Mouse (Mus musculus) heart, postnatal 4 days (tissue): ENCODE measurements around the gene Gm10663. TPM values are rescaled to one million over a fixed set of nuclear protein-coding genes. Genes with fewer than 3 reads are reported as not detected.
A peak's percentile ranks its signal among the peaks of the same experiment; 100 is the strongest.

Experiments used
- DNase-seq: peaks from one replicate; pipeline ENCODE4 v3.0.0; 2021
- total RNA-seq, 2 experiments: library from RNA; stranded (reverse); gene quantifications; 2 replicates each; pipeline ENCODE4 v1.2.3; 2021

The Gm10663 gene
- total RNA-seq = not detected

DNA sequence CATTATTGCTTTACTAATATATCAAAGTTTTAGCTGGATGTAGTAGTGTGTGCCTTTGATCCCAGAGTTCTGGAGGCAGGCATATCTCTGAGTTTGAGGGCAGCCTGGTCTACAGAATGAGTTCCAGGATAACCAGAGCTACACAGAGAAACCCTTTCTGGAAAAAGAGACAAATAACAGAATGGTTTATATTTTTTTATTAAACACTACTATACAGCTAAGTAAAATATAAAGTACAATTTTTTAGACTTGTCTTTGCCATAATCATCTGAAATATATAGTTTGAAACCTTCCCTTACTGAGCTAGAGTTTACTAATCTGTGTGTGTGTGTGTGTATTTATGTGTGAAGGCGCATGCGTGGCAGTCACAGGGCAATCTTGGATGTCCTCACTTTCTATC lies at the start of gene Gm10663:
Gene Gm10663 (plus strand): TSS at position 301 of the 400 bp plus-strand sequence.
- no peak for DNase-seq

DNA sequence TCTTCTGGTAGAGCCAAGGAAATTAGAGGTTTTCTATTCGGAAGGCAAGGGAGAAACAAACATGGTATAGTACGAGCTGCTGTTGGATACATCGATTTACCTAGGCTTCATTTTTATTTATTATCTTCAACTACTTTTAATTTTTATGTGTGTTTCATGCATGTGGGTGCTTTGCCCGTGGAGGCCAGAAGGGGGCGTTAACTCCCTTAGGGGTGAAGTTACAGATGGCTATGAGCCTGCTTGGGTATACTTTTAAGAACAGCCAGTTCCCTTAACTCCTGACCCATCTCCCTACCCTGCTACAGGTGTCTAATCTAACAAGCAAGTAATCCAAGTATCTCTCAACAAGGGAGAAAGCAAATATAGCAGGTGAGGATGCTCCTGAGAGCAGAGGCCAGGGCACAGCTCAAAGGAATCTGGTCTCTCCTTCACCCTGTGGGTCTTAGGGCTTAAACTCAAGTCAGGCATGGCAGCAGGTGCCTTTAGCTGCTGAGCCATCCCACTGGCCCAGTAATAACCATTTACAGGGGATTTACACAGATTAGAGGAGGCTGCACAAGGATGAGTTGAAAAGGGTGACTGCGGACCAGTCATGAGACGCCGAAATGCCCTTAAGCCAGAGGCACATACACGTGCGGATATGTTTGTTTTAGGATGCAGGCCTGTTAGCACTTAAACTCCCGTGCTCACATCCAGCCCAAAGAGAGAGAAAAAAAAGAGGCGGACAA lies 45.7 kb upstream of the Gm10663 start:
- DNase-seq = no peak

GRCm38 (mm10) chr8:65029776-65030175 lies 45.1 kb upstream of the Gm10663 start:
- DNase-seq = no peak

GRCm38 (mm10) chr8:65030735-65031485 lies 43.9 kb upstream of the Gm10663 start:
- DNase-seq = no peak

GRCm38 (mm10) chr8:65032107-65032506 lies 42.7 kb upstream of the Gm10663 start:
- DNase-seq = no peak

DNA sequence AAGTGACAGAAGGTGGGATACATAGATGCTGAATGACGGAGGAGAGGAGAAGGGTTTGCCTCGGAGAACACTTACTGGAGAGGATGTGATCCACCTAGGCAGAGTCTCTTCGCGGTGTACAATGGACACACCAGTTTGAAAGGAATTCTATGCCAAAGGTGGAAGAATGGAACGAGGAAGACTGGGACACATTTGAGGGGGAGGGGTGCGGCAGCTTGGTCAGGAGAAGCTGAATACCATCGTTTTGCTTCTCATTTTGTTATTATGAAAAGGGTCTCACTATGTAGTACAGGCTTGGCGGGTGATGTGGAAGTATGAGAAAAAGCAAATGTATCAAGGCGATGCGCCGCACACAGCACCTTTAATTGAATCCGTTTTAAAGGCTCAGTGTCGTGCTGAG lies 41.8 kb upstream of the Gm10663 start:
- DNase-seq = no peak

GRCm38 (mm10) chr8:65034136-65034535 lies 40.7 kb upstream of the Gm10663 start:
- DNase-seq = no peak

DNA sequence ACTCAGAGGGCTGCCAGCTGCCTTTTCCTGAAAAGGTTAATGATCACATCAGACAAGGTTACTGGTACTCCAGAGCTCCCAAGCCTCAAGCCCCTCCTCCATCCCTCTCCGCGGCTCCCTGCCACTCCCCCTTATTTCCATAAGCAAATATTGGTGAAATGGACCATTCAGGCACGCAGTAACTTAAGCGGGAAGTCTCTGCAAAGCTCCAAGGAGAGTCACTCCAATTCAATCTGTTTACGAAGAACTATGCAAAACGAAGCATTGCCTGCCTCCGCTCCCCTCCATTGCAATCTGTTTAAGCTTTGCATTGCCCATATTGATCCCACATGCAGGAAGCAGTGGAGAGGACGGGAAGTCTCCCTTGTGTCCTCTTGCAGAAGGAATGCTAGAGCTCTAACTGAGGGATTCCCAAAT lies 37.7 kb upstream of the Gm10663 start, which contains the start of gene Apela:
Gene Apela (minus strand): TSS at position 220 of the 417 bp plus-strand sequence.
- peak; percentile 5 for DNase-seq

DNA sequence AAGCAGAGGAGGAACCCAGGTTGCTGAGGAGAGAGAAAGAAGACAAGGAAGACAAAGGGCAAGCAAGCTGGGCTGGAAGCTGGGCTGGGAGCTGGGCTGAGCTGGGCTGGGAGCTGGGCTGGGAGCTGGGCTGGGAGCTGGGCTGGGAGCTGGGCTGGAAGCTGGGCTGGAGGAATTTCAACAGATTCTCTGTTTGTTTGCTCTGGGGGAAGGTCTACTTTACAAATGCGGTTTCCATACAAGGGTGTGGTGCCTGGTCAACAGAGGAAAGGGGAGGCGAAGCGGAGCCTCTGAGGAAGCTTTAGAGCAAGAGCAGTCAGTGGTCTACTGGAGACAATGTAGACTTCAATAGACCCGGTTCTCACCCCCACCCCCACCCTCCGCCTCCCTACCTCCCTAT lies 28.3 kb upstream of the Gm10663 start:
- DNase-seq = no peak

DNA sequence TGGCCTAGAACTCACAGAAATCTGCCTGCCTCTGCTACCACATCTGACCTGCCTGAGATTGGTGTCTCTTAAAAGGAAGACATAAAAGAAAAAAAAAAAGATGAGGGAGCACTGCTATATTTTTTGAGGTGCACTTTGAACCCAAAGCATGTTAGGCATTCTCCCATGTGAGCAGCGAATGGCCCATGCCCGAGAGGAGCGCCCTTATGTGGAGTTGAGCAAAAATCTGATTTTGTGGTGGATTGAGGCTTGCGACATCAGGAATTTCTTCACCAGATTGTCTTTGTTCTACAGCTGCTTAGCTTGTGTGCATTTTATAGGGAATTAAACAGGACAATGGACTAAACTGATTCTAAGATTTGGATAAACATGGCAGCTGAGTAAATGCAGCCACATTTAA lies 27.6 kb upstream of the Gm10663 start:
- DNase-seq = no peak

DNA sequence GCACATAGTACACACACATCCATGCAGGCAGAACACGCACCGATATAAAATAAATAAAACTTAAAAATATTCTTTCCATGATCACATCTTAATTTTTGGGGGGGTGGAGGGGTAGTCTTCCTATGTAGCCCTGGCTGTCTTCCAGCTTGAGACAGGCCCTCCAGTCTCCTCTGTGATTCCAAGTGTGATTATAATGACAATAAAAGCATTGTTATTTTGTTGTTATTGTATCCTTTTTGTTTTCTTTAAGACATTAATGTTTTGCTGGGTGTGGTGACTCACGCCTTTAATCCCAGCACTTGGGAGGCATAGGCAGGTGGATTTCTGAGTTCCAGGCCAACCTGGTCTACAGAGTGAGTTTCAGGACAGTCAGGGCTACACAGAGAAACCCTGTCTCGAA lies 27.0 kb upstream of the Gm10663 start:
- DNase-seq = no peak

DNA sequence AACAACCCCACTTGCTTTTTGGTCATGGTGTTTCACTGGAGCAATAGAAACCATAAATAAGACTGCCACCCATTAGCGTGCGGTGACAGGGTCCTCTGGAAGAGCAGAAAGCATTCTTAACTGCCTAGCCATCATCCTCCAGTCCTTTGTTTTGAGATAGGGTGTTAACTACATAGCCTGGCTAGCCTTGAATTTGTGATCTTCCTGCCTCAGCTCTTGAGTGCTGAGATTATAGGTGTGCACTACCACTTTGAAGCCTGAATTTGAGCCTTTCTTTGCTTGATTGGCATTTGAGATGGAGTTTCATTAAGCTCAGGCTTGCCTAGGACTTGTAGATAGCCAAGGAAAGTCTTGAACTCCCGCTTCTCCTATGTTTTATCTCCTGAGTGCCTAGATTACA lies 21.3 kb upstream of the Gm10663 start:
- no peak for DNase-seq

- no peak for DNase-seq
These were observed 20.9 kb upstream of the Gm10663 start for GRCm38 (mm10) chr8:65053968-65054367.

- no peak for DNase-seq
These were observed 18.1 kb upstream of the Gm10663 start for GRCm38 (mm10) chr8:65056722-65057121.

DNA sequence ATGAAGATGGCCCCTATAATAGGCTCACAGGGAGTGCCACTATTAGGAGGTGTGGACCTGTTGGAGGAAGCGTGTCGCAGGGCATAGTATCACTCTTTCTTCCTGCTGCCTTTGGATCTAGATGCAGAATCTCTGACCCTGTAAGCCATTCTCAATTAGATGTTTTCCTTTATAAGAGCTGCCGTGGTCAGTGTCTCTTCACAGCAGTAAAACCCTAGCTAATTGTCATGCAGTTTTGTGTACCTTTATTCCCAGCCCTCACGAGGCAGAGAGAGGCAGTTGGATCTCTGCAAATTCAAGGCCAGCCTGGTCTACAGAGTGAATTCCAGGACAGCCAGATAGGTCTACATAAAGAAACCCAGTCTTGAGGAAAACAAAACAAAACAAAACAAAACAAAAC lies 12.6 kb upstream of the Gm10663 start:
- DNase-seq = no peak

GRCm38 (mm10) chr8:65064071-65064470 lies 10.8 kb upstream of the Gm10663 start:
- no peak for DNase-seq

GRCm38 (mm10) chr8:65065622-65066021 lies 9.2 kb upstream of the Gm10663 start:
- no peak for DNase-seq

- DNase-seq = no peak
These were observed 7.8 kb upstream of the Gm10663 start for GRCm38 (mm10) chr8:65067031-65067430.

GRCm38 (mm10) chr8:65067694-65068472 lies 7.0 kb upstream of the Gm10663 start:
- DNase-seq = no peak

- DNase-seq = no peak
These were observed 6.4 kb upstream of the Gm10663 start for GRCm38 (mm10) chr8:65068473-65068819.

DNA sequence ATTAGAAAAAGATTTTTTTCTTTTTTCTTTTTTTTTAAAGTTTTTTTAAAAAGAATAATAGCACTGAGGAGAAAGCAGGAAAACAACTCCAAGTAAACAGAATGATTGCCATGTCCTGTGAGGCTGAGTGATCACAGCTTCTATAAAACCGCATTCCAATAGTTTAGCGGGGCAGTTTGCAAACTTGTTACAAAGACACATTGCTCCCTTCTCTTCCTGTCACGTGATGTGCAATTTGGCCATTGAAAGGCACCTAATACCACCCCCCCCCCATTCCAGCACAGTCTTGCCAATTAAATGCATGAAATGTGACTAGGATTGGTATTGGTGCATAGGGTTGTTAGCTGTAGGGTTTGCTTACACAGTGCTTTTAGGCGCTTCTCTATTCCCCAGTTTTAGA lies 3.8 kb upstream of the Gm10663 start:
- DNase-seq = no peak

GRCm38 (mm10) chr8:65080731-65081130 lies 5.9 kb downstream of the Gm10663 start:
- DNase-seq = no peak

DNA sequence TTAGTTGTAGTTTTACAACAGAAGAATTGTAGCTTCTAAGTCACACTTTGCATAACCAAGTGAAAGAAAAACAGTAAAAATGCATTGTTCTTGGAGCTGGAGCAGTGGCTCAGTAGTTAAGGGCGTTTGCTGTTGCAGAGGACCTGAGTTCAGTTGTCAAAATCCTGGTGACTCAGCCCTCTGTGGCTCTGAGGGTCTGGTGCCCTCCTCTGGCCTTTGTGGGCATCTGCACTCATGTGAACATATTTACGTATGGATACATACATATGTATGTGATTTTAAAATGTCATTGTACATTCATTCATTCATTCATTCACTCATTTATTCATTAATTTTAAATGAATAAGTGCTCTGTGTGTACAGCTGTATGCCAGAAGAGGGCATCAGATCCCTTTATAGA lies 10.8 kb downstream of the Gm10663 start:
- DNase-seq = no peak
